Mouse (Mus musculus) testis, adult 2 months (tissue): Measurements from ENCODE around the gene Haus5.

Experiments
- CTCF ChIP-seq: fragments of 200-500 bp; IDR thresholded peaks from 2 replicates; pipeline ENCODE4 v1.5.1; 2012; ENCODE audit warnings: low read depth, mild to moderate bottlenecking, inconsistent platforms, low read length, moderate library complexity; ENCODE audit not compliant: control insufficient read depth, insufficient read depth, insufficient replicate concordance
- POLR2A ChIP-seq: fragments of 200-500 bp; IDR thresholded peaks from 2 replicates; pipeline ENCODE4 v1.6.1; 2012; ENCODE audit warnings: low read depth, mild to moderate bottlenecking, inconsistent platforms, low read length, moderate library complexity; ENCODE audit not compliant: control insufficient read depth

- TF ChIP-seq POLR2A (no peak), CTCF (no peak)
Measured at GRCm38 (mm10) chr7:30608476-30608875, 56.3 kb downstream of the Haus5 start.
